Mouse (Mus musculus) layer of hippocampus, postnatal 25 days (tissue): ENCODE results near the gene Tgif2. TPM values are rescaled to one million over a fixed set of nuclear protein-coding genes. Genes with fewer than 3 reads are reported as not detected.
"Not testable (repeated sequence)": the region's sequence is repeated elsewhere in the genome, so short reads cannot be mapped to it uniquely, and the experiment has no call there.

Experiments
- DNase-seq, 2 experiments: peaks; one replicate each; pipeline ENCODE4 v3.0.0; 2022; ENCODE audit warnings: mixed read lengths in 2 of 2, low spot score in 1 of 2; ENCODE audit errors: extremely low spot score in 1 of 2
- total RNA-seq, 2 experiments: library from RNA; stranded (reverse); gene quantifications; 2 replicates each; pipeline ENCODE4 v1.2.3; 2021

The Tgif2 gene
- total RNA-seq = 1 to 10 TPM; 1.1 to 2.1 TPM

- no peak for DNase-seq
Measured at GRCm38 (mm10) chr2:156839319-156840191, at the start of gene Tgif2. TSS of gene Tgif2 (plus strand) at chr2:156840007.

DNA sequence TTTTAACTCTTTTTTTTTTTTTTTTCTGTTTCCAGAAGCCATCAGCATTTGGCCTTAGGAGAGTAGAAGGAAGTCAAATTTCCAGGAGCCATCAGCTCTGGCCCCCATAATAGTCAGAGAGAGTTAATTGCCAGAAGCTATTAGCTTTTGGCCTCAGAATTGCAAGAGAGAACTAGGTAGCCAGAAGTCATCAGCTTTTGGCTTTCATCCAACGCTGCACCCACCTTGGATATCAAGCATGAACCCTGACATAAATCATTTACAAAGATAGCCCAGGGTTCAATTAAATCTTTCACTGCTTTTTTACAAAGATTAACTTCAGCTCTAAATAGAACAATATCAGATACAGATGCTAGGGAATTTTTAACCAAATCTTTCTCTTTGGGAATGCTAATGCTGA lies 41.3 kb upstream of the Tgif2 start:
- no peak for DNase-seq

GRCm38 (mm10) chr2:156801045-156801444 lies 38.8 kb upstream of the Tgif2 start:
- DNase-seq = no peak

DNA sequence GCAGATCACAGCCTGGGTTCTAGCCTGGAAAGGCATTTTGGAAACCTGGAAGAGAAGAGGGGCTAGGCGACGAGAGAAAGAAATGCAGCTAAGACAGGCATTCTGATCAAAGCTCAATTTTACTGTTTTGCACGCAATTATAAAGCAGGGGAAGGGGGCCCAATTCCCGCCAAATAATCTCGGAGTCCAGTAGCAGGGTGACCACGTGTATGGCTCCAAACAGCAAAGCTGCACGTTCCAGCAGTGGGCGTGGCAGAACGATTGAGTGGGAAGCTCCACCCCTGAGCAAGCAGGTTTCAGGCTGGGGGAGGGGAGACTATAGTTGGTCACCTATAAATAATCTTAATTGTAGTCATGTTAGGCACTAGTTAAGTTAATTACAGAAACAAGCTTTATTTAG lies 37.7 kb upstream of the Tgif2 start:
- DNase-seq = not testable (repeated sequence)

GRCm38 (mm10) chr2:156803698-156804372 lies 36.0 kb upstream of the Tgif2 start:
- no peak for DNase-seq

DNA sequence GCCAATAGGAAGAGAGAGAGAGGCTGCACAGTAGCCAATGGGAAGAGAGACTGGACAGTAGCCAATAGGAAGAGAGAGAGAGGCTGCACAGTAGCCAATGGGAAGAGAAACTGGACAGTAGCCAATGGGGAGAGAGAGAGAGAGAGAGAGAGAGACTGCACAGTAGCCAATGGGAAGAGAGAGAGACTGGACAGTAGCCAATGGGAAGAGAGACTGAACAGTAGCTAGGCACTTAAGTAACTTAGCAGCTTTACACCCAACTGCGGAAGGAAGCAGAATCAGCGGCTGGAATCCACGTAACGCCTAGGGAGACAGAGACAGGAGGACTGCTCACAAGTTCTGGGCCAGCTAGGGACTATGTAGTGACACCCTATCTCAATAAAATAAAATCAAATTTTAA lies 35.2 kb upstream of the Tgif2 start:
- DNase-seq = no peak

GRCm38 (mm10) chr2:156806886-156807285 lies 32.9 kb upstream of the Tgif2 start:
- no peak for DNase-seq

- peak; percentile 37 to 77 for DNase-seq
Measured at GRCm38 (mm10) chr2:156809579-156809978, 30.2 kb upstream of the Tgif2 start.

DNA sequence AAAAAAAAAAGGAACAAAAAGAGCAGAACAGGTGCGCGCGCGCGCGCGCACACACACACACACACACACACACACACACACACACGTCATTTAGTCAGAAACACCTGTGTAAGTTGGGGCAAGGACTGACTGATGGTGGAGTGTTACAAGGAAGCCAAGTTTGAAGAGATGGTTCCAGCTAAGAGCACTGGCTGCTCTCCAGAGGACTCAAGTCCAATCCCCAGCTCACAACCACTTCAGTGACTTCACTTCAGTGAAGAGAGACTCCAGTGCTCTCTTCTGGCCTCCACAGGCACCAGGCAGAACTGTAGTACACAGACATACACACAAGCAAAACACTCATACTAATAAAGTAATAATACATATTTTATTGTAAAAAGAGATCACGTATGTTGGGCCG lies 29.1 kb upstream of the Tgif2 start:
- no peak for DNase-seq

- DNase-seq = no peak
Measured at GRCm38 (mm10) chr2:156811556-156811955, 28.3 kb upstream of the Tgif2 start.

GRCm38 (mm10) chr2:156814344-156814801 lies 25.4 kb upstream of the Tgif2 start:
- DNase-seq = no peak

DNA sequence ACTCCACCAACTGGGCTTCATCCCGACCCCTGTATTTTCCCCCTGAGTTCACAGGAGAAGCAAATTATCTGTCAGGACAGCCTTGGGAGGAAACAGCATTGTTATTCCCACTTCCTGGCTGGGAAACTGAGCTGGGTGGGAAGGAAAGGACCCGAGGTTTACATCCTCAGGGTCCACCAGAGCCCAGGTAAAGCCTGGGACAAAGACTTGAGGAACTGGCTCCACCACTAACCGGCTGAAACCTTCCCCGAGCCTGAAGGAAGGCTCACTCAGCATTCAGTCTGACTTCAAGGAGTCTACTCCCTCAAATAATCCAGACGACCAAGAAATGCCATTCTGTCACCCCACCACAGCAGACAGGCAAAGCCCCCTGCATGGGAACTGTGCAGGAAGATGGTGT lies 24.9 kb upstream of the Tgif2 start:
- DNase-seq = no peak

GRCm38 (mm10) chr2:156815412-156815811 lies 24.4 kb upstream of the Tgif2 start:
- DNase-seq = no peak

GRCm38 (mm10) chr2:156816116-156816515 lies 23.7 kb upstream of the Tgif2 start:
- no peak for DNase-seq

DNA sequence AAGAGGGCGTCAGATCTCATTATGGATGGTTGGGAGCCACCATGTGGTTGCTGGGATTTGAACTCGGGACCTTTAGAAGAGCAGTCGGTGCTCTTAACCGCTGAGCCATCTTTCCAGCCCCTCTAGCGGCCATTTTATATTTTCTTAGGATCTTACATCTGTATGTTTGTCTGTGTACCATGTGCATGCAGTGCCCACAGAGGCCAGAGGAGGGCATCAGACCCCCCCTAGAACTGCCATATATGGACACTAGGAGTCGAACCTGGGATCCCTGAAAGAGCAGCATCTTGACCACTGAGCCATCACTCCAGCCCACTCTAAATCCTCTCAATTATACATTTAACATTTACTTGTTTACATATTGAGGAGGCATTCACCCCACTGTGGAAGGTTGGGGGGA lies 14.7 kb upstream of the Tgif2 start:
- not testable (repeated sequence) for DNase-seq

- no peak for DNase-seq
Measured at GRCm38 (mm10) chr2:156834336-156834735, 5.5 kb upstream of the Tgif2 start.

- DNase-seq = no peak
Measured at GRCm38 (mm10) chr2:156838839-156839238, 968 bp upstream of the Tgif2 start.

DNA sequence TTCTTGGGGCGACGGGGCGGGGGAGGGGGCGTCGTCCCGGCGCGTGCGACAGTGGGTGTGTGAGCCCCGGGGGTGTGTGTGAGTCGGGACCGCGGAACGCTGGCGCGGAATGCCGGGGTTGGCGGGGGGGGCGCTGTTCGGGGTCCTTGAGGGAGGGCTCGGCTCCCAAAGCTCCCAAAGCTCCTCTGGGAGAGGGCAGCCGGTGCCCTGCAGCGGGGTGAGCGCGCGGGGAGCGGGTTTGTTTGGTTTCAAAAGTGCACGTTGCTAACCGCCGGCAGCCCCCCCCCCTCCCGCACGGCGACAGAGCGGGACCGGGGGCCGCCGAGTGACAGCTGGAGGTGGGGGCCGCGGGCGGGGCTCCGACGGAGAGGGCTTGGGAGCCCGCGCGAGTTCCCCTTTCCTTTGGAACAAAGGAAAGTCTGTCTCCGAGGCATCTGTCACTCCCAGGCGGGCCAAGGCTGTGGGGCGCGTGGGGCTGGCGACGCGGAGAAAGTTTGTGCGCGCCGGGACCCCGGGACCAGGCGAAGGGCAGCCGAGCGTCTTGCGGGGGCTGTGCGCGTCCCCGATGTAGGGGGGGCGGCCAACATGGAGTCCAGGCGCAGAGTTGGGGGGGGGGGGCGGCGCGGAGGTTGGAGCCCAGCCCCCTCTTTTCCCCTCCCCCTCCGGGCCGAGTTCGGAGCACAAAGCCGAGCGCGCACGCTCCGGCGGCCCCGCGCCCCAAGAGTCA lies 657 bp downstream of the Tgif2 start:
- peak in 1 of 2 experiments; percentile 33 for DNase-seq

DNA sequence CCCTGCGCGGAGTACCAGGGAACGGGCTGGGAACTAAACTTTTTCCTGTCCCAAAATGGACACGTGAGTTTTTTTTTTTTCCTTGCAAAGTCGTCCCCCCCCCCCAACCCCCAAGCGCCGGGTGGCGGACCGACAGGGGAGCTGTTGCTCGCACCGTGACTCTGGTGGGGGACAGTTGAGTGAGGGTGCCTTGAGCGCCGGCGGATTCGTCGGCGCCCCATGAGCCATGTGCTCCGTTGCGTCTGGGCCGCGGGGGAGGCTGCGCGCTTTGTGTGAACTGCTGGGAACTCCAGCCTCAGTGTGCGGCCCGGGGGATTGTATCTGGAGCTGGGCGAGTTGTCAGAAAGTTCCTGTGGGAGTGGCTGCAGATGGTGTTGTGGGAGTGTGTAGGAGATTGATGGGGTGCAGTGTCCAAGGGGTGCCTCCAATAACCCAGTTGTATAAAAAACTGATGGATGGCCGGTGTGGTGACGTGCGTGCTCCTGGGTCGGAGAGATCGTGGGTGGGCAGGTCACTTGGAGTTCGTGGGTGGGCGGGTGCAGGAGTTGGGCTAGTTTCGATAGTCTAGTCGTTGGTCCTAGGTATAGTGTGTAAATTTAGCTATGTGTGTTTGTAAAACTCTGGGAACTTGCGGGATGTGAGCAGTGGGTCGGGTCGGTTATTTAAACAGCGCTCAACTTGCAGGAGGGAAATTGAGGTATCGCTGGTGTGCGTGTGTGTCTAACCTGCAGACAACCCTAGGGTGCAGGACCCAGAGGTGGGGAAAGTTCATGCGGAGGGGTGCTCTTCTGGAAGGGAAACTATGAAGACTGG lies 1.4 kb downstream of the Tgif2 start:
- DNase-seq = peak in 1 of 2 experiments; percentile 44
